Mouse (Mus musculus): ENCODE measurements around the gene Lima1.

GRCm38 (mm10) chr15:99872543-99872942 lies 2.7 kb downstream of the Lima1 start:
- TF ChIP-seq EP300 (optimal IDR thresholded peaks at IDR 0.05) (no peak), CTCF (IDR thresholded peaks at IDR 0.05; ENCODE audit: low read depth) (no peak)

Data from stomach, postnatal 0 days (tissue).